Mouse (Mus musculus): ENCODE data around the gene Esrrb.

Esrrb gene

DNA sequence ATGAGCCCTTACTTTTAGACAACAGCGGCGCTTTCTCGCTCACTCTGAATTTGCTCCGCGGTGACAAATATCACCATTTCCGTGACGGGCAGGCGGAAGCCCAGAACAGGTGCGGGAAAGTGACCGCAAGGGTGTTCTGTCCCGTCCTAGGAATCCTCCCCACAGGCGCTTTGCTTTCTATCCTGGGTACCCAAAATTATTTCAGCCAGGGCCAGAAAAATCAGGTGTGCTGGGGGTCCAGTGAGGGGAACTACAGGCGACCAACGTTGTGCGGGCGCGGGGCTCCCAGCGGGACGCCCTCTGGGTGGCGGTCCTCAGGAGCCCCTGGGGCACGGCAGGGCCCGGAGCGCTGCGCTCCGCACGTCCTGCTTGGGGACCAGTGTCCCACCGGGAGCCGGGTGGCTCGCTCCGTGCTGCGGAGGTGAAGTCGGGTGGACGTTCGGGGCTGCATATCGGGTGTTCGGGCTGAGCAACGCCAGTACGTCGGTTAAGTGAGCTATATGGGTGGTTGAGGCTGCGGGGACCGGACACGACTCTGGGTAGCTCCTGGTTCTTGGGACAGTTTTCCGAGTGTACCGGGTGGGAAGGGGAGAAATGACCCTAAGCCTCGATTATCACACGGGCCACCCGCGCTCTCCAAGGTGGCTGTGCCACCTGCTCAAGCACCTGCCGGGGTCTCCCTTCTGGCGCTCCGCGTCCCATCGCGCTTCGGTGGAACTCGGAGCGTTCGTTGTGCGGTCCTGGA, 61.4 kb downstream of the Esrrb start:
- DNase-seq (ENCODE audit: low read depth): no peak

GRCm38 (mm10) chr12:86423102-86423501, 62.2 kb downstream of the Esrrb start:
- no peak for DNase-seq (ENCODE audit: low read depth)

GRCm38 (mm10) chr12:86427585-86427984, 66.7 kb downstream of the Esrrb start:
- no peak for DNase-seq (ENCODE audit: low read depth)

DNA sequence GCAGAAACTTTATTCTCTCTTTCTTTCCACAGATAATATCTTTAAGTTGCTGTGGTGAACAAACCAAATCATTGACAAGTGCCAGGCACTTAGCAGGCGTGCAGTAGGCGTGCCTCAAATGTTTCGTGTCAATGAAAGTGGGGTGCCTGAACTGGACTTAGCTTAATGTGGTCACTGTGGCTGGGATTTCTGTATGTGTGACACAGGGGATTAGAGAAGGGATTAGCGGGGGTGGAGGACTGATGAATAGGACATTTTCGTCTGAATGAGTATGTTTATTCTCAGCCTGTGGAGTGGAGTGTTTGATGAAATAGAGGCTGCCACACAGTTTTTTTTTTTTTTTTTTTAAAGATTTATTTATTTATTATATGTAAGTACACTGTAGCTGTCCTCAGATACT, 70.8 kb downstream of the Esrrb start:
- no peak for DNase-seq (ENCODE audit: low read depth)

DNA sequence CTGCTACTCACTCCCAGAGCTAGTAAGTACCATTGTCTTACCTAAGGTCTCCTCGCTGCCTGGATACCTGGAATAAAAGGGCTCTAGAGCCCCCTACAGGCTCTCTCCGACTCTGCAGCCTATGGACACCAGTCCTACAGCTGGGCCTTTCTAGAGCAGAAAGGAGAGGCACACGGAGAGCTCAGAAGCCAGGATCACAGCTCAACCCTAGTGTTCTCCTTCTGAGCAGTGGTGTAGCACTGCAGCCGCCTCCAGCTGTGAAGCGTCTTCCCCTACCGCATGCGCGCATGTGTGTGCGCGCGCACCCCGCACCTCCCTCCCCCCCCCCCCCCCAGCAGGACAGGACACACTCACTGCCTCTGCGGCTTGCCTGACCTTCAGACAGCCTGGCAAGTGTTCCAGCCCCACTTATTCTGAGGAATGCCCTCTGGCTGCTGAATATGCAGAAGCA, 72.5 kb downstream of the Esrrb start:
- DNase-seq (ENCODE audit: low read depth): peak; percentile 10

GRCm38 (mm10) chr12:86435651-86436050, 74.7 kb downstream of the Esrrb start:
- DNase-seq (ENCODE audit: low read depth): no peak

DNA sequence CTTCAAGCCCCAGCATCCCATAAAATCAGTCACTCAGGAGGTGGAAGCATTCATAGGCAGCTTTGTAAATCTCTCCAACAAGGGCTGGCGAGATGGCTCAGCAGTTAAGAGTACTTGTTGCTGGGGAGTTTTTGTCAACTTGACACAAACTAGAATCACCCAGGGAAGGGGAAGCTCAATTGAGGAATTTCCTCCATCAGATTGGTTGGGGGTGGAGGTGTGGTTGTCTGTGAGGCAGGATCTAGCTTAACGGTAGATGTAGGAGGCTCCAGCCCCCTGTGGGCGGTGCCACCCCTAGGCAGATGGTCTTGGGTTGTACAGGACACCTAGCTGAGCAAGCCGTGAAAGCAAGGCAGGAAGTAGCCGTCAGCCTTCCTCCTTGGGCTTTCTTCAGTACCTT, 89.9 kb downstream of the Esrrb start:
- DNase-seq (ENCODE audit: low read depth): no peak

DNA sequence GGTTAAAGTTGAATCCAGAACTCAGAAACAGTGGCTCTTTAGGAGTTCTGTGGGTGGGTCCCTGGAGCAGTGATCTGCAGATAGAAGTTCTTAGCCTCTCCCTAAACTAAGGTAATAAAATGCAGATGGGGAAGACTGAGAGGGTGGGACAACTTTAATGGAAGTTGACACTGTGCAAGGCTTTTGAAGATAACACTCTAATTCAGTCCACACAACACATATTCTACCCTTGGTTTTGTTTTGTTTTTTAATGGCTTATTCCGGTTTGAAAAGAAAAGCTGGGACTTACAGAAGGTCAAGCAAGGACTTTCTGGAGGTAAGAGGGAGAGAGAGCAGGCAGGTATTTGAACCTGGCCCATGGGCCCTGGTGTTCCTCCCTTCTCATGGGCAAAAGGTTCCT, 94.1 kb downstream of the Esrrb start:
- no peak for DNase-seq (ENCODE audit: low read depth)

GRCm38 (mm10) chr12:86462742-86463470, 102.0 kb downstream of the Esrrb start:
- no peak for DNase-seq (ENCODE audit: low read depth)

- DNase-seq (ENCODE audit: low read depth): no peak
Observed at GRCm38 (mm10) chr12:86464385-86464784, 103.5 kb downstream of the Esrrb start.

GRCm38 (mm10) chr12:86466180-86466579, 105.3 kb downstream of the Esrrb start:
- DNase-seq (ENCODE audit: low read depth): no peak

- DNase-seq (ENCODE audit: low read depth): no peak
Observed at GRCm38 (mm10) chr12:86469919-86470318, 109.0 kb downstream of the Esrrb start.

- no peak for DNase-seq (ENCODE audit: low read depth)
Observed at GRCm38 (mm10) chr12:86470912-86471311, 110.0 kb downstream of the Esrrb start.

DNA sequence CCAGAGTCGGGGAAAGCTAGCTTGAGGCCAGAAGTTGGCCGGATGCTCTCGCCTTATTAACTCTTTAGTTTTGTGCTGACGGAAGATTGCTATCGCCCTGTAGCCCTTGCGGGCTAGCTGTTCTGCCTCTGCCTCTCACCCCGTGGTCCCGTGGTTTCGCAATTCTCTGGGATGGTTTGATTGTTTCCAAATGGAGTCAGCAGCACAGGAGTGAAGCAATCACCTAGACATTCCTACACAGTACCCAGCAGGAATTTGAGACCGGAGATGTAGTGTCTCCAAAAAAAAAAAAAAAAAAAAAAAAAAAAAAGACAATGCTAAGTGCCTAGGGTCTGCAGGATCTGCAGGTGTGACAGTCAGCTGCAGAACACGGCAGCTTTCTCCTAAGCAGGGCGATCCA, 112.7 kb downstream of the Esrrb start:
- peak; percentile 49 for DNase-seq (ENCODE audit: low read depth)

GRCm38 (mm10) chr12:86475994-86476393, 115.1 kb downstream of the Esrrb start:
- DNase-seq (ENCODE audit: low read depth): no peak

DNA sequence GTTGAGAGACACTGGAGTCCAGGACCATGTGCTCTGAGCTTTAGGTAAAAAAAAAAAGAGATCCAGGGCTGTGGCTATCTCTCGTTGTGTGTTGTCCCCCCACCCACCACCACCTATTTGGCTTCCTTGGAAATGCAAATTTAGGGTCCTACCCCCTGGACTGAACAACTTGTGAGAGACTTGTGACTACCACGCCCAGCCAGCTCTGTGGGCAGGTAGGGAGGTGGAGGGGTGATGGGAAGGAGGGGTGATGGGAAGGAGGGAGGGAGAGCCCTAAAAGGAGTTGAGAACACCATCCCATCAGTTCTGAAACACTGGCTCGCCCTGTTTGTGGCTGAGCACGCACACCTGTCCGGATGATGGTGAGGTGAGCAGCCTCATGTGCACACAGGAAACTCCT, 118.0 kb downstream of the Esrrb start:
- no peak for DNase-seq (ENCODE audit: low read depth)

- no peak for DNase-seq (ENCODE audit: low read depth)
Observed at GRCm38 (mm10) chr12:86482029-86482428, 121.1 kb downstream of the Esrrb start.

DNA sequence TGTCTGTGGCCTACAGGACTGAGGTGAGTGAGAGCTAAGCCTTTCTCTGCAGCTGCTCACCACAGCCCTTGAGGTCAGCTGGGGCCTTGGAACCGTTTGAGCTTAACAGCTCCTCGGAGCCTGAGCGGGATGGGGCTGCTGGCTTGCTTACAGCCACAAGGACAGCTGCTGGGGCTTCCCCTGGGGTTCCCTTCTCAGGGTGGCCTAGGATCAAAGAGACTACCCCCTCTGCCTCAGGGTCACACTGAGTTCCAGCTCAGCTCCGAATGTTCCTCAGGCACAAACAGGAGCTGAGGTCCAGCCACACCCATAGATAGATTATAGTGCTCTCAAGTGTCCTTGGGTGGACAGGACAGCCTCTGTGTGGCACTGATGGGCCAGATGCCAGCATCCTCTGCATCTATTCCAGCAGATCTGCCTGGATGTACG, 122.5 kb downstream of the Esrrb start:
- no peak for DNase-seq (ENCODE audit: low read depth)

GRCm38 (mm10) chr12:86488005-86488404, 127.1 kb downstream of the Esrrb start:
- no peak for DNase-seq (ENCODE audit: low read depth)

GRCm38 (mm10) chr12:86490052-86490451, 129.1 kb downstream of the Esrrb start:
- DNase-seq (ENCODE audit: low read depth): no peak

GRCm38 (mm10) chr12:86491500-86491899, 130.6 kb downstream of the Esrrb start:
- DNase-seq (ENCODE audit: low read depth): no peak

DNA sequence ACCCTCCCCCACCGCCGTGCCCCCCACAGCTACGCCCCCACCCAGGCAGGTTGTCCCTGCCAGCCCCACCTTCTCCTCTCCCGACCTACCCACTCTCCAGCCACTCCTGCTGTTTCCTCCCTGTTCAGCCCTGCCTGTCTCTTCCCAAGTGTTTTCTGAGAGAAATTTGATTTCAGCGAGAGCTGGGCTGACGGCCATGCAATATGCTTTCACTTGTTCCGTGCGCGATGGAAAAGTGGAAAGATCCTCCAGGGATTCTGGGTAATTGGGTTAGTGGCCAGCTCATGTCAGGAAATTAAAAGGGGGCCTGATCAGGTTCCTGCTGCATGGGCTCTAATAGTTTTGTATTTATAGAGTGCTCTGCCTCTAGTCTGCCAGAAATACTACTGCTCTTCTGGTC, 131.9 kb downstream of the Esrrb start:
- DNase-seq (ENCODE audit: low read depth): no peak

DNA sequence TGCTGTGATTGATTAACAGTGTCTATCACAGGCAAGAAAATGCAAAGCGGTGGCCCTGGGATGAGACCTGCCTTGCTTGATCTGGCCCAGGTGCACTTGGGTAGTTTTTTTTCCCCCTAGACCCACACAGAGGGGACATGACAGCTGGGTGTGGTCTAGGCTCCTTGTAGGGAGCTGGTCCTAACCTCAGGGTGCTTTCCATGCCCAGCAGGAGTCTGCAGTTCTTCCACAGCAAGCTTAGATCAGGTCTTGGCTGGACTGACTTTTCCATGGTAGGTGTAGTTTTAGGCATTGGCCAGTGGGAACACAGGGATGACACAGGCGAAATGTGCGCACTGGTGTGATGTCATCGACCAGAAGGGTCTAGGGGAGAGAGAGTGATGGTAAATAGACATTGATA, 136.2 kb downstream of the Esrrb start:
- DNase-seq (ENCODE audit: low read depth): no peak

- DNase-seq (ENCODE audit: low read depth): no peak
Observed at GRCm38 (mm10) chr12:86498765-86499164, 137.8 kb downstream of the Esrrb start.

Measured in fibroblast of lung, adult 2 months (primary cell).